Mouse (Mus musculus) liver, embryonic 14.5 days (tissue): Measurements from ENCODE around the gene Lrp10.

Experiments used
- CTCF ChIP-seq: IDR thresholded peaks from 2 replicates; pipeline ENCODE4 v1.5.1; 2016; ENCODE audit warnings: antibody characterized with exemption, low read depth, control low read depth
- EP300 ChIP-seq: IDR thresholded peaks from 2 replicates; pipeline ENCODE4 v1.6.1; 2016; ENCODE audit warnings: antibody characterized with exemption, low read depth

- no peak for TF ChIP-seq CTCF
- no peak for TF ChIP-seq EP300
These were observed 7.5 kb downstream of the Lrp10 start for GRCm38 (mm10) chr14:54471467-54471866.
